Mouse (Mus musculus) mammary gland, adult 2 months (tissue): ENCODE data around the gene Olfr620. TPM values are rescaled to one million over a fixed set of nuclear protein-coding genes. Genes with fewer than 3 reads are reported as not detected.

Source experiments
- polyA plus RNA-seq: library from polyadenylated mRNA; depleted of rRNA; stranded (reverse); fragments of >200 nt; gene quantifications from 2 replicates; pipeline ENCODE4 v1.2.3, GENCODE M21; 2012; ENCODE audit warnings: low replicate concordance; rRNA removed

Gene Olfr620
- polyA plus RNA-seq: not detected in 2 replicates

GRCm38 (mm10) chr7:103612434-103612833 is at the start of gene Olfr620:
Gene Olfr620, minus strand, starts transcription at chr7:103612534.

GRCm38 (mm10) chr7:103642602-103643001 is 30.3 kb upstream of the Olfr620 start, which contains the start of gene Olfr622:
Gene Olfr622, minus strand, starts transcription at chr7:103642702.

GRCm38 (mm10) chr7:103600275-103600674 is 12.1 kb downstream of the Olfr620 start, which contains the start of gene Olfr619:
Gene Olfr619, plus strand, starts transcription at chr7:103600575.

GRCm38 (mm10) chr7:103589803-103590202 is 22.5 kb downstream of the Olfr620 start, which contains the start of gene Olfr618:
Gene Olfr618, plus strand, starts transcription at chr7:103590103.

GRCm38 (mm10) chr7:103572761-103573160 is 39.6 kb downstream of the Olfr620 start, which contains the start of gene Olfr617:
Gene Olfr617, plus strand, starts transcription at chr7:103573061.

GRCm38 (mm10) chr7:103569043-103569442 is 43.3 kb downstream of the Olfr620 start, which contains the start of gene Olfr616:
Gene Olfr616, minus strand, starts transcription at chr7:103569143.

GRCm38 (mm10) chr7:103555779-103556178 is 56.6 kb downstream of the Olfr620 start, which contains the start of gene Olfr615:
Gene Olfr615, plus strand, starts transcription at chr7:103556079.

Other genes starting within 250 kb of the Olfr620 start
- not detected in 2 replicates for gene Olfr601, start 249.9 kb downstream of the Olfr620 start, polyA plus RNA-seq
- not detected in 2 replicates for gene Olfr603, start 226.4 kb downstream of the Olfr620 start, polyA plus RNA-seq
- gene Usp17lc, start 197.5 kb downstream of the Olfr620 start, polyA plus RNA-seq: not detected in 2 replicates
- not detected in 2 replicates for gene Olfr605, start 167.1 kb downstream of the Olfr620 start, polyA plus RNA-seq
- not detected in 2 replicates for gene Olfr606, start 163.5 kb downstream of the Olfr620 start, polyA plus RNA-seq
- gene Olfr607, start 148.4 kb downstream of the Olfr620 start, polyA plus RNA-seq: not detected in 2 replicates
- not detected in 2 replicates for gene Olfr608, start 142.7 kb downstream of the Olfr620 start, polyA plus RNA-seq
- gene Olfr609, start 114.5 kb downstream of the Olfr620 start, polyA plus RNA-seq: not detected in 2 replicates
- not detected in 2 replicates for gene Olfr610, start 100.4 kb downstream of the Olfr620 start, polyA plus RNA-seq
- gene Olfr611, start 91.7 kb downstream of the Olfr620 start, polyA plus RNA-seq: not detected in 2 replicates
- gene Olfr612, start 69.8 kb downstream of the Olfr620 start, polyA plus RNA-seq: not detected in 2 replicates
- gene Olfr613, start 64.5 kb downstream of the Olfr620 start, polyA plus RNA-seq: not detected in 2 replicates
- gene Olfr615, start 56.5 kb downstream of the Olfr620 start, polyA plus RNA-seq: not detected in 2 replicates
- gene Olfr616, start 43.4 kb downstream of the Olfr620 start, polyA plus RNA-seq: not detected in 2 replicates
- gene Olfr617, start 39.5 kb downstream of the Olfr620 start, polyA plus RNA-seq: not detected in 2 replicates
- gene Olfr618, start 22.4 kb downstream of the Olfr620 start, polyA plus RNA-seq: not detected in 2 replicates
- gene Olfr619, start 12.0 kb downstream of the Olfr620 start, polyA plus RNA-seq: not detected in 2 replicates
- gene Olfr622, start 30.2 kb upstream of the Olfr620 start, polyA plus RNA-seq: not detected in 2 replicates
- gene Olfr623, start 51.2 kb upstream of the Olfr620 start, polyA plus RNA-seq: not detected in 2 replicates
- gene Olfr624, start 58.7 kb upstream of the Olfr620 start, polyA plus RNA-seq: not detected in 2 replicates
- not detected in 2 replicates for gene Olfr625-ps1, start 70.2 kb upstream of the Olfr620 start, polyA plus RNA-seq
- gene Olfr243, start 102.1 kb upstream of the Olfr620 start, polyA plus RNA-seq: not detected in 2 replicates
- not detected in 2 replicates for gene Olfr628, start 117.8 kb upstream of the Olfr620 start, polyA plus RNA-seq
- gene Olfr629, start 132.4 kb upstream of the Olfr620 start, polyA plus RNA-seq: not detected in 2 replicates
- not detected in 2 replicates for gene Olfr630, start 144.8 kb upstream of the Olfr620 start, polyA plus RNA-seq
- not detected in 2 replicates for gene Olfr69, start 159.1 kb upstream of the Olfr620 start, polyA plus RNA-seq
- not detected in 2 replicates for gene Olfr68, start 167.2 kb upstream of the Olfr620 start, polyA plus RNA-seq
- gene Olfr67, start 179.3 kb upstream of the Olfr620 start, polyA plus RNA-seq: not detected in 2 replicates
- gene Hbb-bt, start 201.5 kb upstream of the Olfr620 start, polyA plus RNA-seq: 79.2 and 80.0 TPM in 2 replicates
- gene Hbb-bs, start 215.6 kb upstream of the Olfr620 start, polyA plus RNA-seq: 783 and 1,033 TPM in 2 replicates
- gene Hbb-bh2, start 228.0 kb upstream of the Olfr620 start, polyA plus RNA-seq: not detected in 2 replicates
- not detected in 2 replicates for gene Hbb-bh1, start 230.6 kb upstream of the Olfr620 start, polyA plus RNA-seq
- gene Hbb-y, start 240.7 kb upstream of the Olfr620 start, polyA plus RNA-seq: not detected in 2 replicates